Mouse (Mus musculus): Measurements from ENCODE around the gene Spocd1. TPM values are rescaled to one million over a fixed set of nuclear protein-coding genes. Genes with fewer than 3 reads are reported as not detected.
"Not testable (repeated sequence)": the region's sequence is repeated elsewhere in the genome, so short reads cannot be mapped to it uniquely, and the experiment has no call there.

Spocd1 gene
- 0.22 and 0.35 TPM in 2 replicates for polyA plus RNA-seq (2015; fragmentation: Nextera tagmentation; extraction: Ambion mirVana)

DNA sequence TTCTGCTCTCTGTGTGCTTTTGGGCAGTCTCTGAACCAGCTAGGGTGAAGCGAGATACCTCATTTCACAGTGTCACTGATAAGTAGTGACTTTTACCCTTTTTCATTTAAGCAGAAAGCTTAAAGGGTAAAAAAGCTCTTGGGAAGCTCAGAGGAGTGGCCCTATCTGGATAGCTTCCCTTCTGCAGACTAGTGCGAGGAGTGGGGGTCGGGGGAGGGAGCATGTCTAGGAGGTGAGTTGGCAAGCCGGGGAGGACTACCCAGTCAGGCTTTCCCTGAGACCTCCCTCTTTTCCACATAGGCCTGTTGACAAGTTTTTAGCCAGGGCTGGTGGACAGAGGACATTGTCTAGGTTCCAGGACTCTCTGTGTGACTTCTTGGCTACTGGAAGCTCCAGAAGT is at the start of gene Spocd1:
Spocd1 (plus strand) TSS at position 301 of the 400 bp plus-strand sequence.
- 40% methylated on average over 4 of the region's 4 CpGs for WGBS
- Histone ChIP-seq H3K4me1 (ENCODE audit: control insufficient read depth, insufficient read depth, low read length) (peaks cover 23% of the 10 kb centered on the region), H3K9ac (ENCODE audit: low read length) (peak within 1 kb of the TSS; percentile 39), H3K4me3 (ENCODE audit: low read length) (peak within 1 kb of the TSS; percentile 32), H3K9me3 (replicated peaks; ENCODE audit: control insufficient read depth, low read length) (no peaks in the 10 kb centered on the region), H3K27me3 (ENCODE audit: control insufficient read depth, insufficient read depth, low read length) (no peaks in the 10 kb centered on the region), H3K27ac (ENCODE audit: low read length) (no peak within 1 kb of the TSS), H3K36me3 (ENCODE audit: control insufficient read depth, insufficient read depth) (no peaks in the 10 kb centered on the region), H3K4me2 (ENCODE audit: low read depth, low read length) (peak within 1 kb of the TSS; percentile 61)
- no peak for ATAC-seq (replicated peaks; ENCODE audit: extremely low read depth, insufficient read depth, low FRiP score)

- H3K27ac ChIP-seq (ENCODE audit: low read length): no peak overlapping the region
- H3K27me3 ChIP-seq (ENCODE audit: control insufficient read depth, insufficient read depth, low read length): no peaks in the 10 kb centered on the region
- no peak overlapping the region for H3K4me3 ChIP-seq (ENCODE audit: low read length)
- WGBS: 69% methylated on average over 7 of the region's 7 CpGs
- H3K9me3 ChIP-seq (replicated peaks; ENCODE audit: control insufficient read depth, low read length): no peaks in the 10 kb centered on the region
- no peak for ATAC-seq (replicated peaks; ENCODE audit: extremely low read depth, insufficient read depth, low FRiP score)
- no peak overlapping the region for H3K4me2 ChIP-seq (ENCODE audit: low read depth, low read length)
- H3K4me1 ChIP-seq (ENCODE audit: control insufficient read depth, insufficient read depth, low read length): peaks cover 31% of the 10 kb centered on the region
- no peaks in the 10 kb centered on the region for H3K36me3 ChIP-seq (ENCODE audit: control insufficient read depth, insufficient read depth)
- no peak overlapping the region for H3K9ac ChIP-seq (ENCODE audit: low read length)
Observed at GRCm38 (mm10) chr4:129880615-129881014, 48.4 kb upstream of the Spocd1 start.

DNA sequence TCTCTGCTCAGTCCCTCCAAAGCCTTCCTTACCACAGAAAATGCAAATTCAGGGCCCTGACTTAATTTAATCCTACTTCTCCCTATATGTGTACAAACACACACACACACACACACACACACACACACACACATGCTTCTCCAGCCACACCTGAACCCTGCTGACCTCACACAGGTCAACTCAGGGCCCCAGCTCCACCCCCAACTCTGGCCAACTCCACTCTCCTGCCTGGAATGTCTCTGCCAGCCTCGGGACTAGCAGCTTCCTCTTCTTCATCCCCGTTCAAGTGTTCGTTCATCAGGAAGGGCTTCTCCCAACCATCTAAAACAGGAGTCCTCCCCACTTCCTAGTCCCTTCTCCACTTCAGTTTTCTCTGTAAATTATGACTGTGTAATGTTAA is 47.4 kb upstream of the Spocd1 start:
- 13% methylated on average over 3 of the region's 3 CpGs for WGBS
- H3K9me3 ChIP-seq (replicated peaks; ENCODE audit: control insufficient read depth, low read length): no peaks in the 10 kb centered on the region
- no peak for ATAC-seq (replicated peaks; ENCODE audit: extremely low read depth, insufficient read depth, low FRiP score)
- no peak overlapping the region for H3K4me3 ChIP-seq (ENCODE audit: low read length)
- 0 out of 2 replicates have a peak overlapping the region, but pooled peaks have one; percentile 30 for H3K9ac ChIP-seq (ENCODE audit: low read length)
- H3K27ac ChIP-seq (ENCODE audit: low read length): peak overlapping the region; percentile 87
- no peaks in the 10 kb centered on the region for H3K27me3 ChIP-seq (ENCODE audit: control insufficient read depth, insufficient read depth, low read length)
- H3K4me1 ChIP-seq (ENCODE audit: control insufficient read depth, insufficient read depth, low read length): peaks cover 30% of the 10 kb centered on the region
- no peak overlapping the region for H3K4me2 ChIP-seq (ENCODE audit: low read depth, low read length)
- H3K36me3 ChIP-seq (ENCODE audit: control insufficient read depth, insufficient read depth): no peaks in the 10 kb centered on the region

DNA sequence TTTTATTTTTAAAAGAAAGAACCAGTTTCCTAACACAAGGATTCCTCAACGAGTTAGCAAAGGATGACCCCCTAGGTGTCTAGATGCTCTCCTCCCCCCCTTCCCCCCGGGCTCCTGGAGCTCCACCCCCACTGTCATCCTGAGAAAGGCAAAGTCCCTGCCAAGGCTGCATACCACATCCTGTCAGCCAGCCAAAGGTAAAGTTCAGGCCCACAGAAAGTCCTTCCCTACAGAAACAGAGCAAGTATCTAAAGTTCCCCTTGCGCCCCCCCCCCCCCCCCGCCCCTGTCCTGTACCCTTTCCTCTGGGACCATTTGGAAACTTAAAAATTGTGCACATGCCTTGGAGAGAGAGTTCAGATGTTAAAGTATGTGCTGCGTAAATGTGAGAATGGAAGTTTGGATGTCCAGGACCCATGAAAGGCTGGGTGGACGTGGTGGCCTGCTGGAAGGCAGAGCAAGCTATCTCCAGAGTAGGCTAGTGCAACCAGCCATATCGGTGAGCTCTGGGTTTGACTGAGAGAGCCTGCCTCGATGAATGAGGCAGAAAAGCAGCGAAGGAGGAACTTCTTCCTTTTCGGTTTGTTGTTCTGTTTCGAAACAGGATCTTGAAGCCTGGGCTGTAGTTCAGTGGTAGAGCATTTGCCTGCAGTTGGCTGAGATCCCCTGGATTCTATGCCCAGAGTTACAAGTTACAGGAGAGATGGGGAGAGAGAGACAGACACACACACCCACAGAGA is 46.3 kb upstream of the Spocd1 start:
- peak; percentile 85 for ATAC-seq (replicated peaks; ENCODE audit: extremely low read depth, insufficient read depth, low FRiP score)

GRCm38 (mm10) chr4:129884041-129884930 is 44.8 kb upstream of the Spocd1 start:
- no peaks in the 10 kb centered on the region for H3K9me3 ChIP-seq (replicated peaks; ENCODE audit: control insufficient read depth, low read length)
- peaks cover 19% of the 10 kb centered on the region for H3K4me1 ChIP-seq (ENCODE audit: control insufficient read depth, insufficient read depth, low read length)
- H3K27me3 ChIP-seq (ENCODE audit: control insufficient read depth, insufficient read depth, low read length): no peaks in the 10 kb centered on the region
- H3K27ac ChIP-seq (ENCODE audit: low read length): no peak overlapping the region
- no peak overlapping the region for H3K4me3 ChIP-seq (ENCODE audit: low read length)
- no peaks in the 10 kb centered on the region for H3K36me3 ChIP-seq (ENCODE audit: control insufficient read depth, insufficient read depth)
- ATAC-seq (replicated peaks; ENCODE audit: extremely low read depth, insufficient read depth, low FRiP score): no peak
- WGBS: 75% methylated on average over 12 of the region's 12 CpGs
- H3K4me2 ChIP-seq (ENCODE audit: low read depth, low read length): no peak overlapping the region
- H3K9ac ChIP-seq (ENCODE audit: low read length): no peak overlapping the region

More for the DNA sequence above, 46.3 kb upstream of the Spocd1 start:
- H3K27ac ChIP-seq (ENCODE audit: low read length): peak overlapping the region; percentile 87
- H3K9me3 ChIP-seq (replicated peaks; ENCODE audit: control insufficient read depth, low read length): no peaks in the 10 kb centered on the region
- 29% methylated on average over 11 of the region's 11 CpGs for WGBS
- H3K4me1 ChIP-seq (ENCODE audit: control insufficient read depth, insufficient read depth, low read length): peaks cover 21% of the 10 kb centered on the region
- peak overlapping the region; percentile 50 for H3K4me2 ChIP-seq (ENCODE audit: low read depth, low read length)
- H3K36me3 ChIP-seq (ENCODE audit: control insufficient read depth, insufficient read depth): no peaks in the 10 kb centered on the region
- H3K9ac ChIP-seq (ENCODE audit: low read length): peak overlapping the region; percentile 63
- peak overlapping the region; percentile 21 for H3K4me3 ChIP-seq (ENCODE audit: low read length)
- no peaks in the 10 kb centered on the region for H3K27me3 ChIP-seq (ENCODE audit: control insufficient read depth, insufficient read depth, low read length)

GRCm38 (mm10) chr4:129889661-129890060 is 39.4 kb upstream of the Spocd1 start:
- H3K27ac ChIP-seq (ENCODE audit: low read length): no peak overlapping the region
- no peaks in the 10 kb centered on the region for H3K4me1 ChIP-seq (ENCODE audit: control insufficient read depth, insufficient read depth, low read length)
- H3K4me3 ChIP-seq (ENCODE audit: low read length): no peak overlapping the region
- H3K9me3 ChIP-seq (replicated peaks; ENCODE audit: control insufficient read depth, low read length): no peaks in the 10 kb centered on the region
- ATAC-seq (replicated peaks; ENCODE audit: extremely low read depth, insufficient read depth, low FRiP score): no peak
- no peak overlapping the region for H3K9ac ChIP-seq (ENCODE audit: low read length)
- no peaks in the 10 kb centered on the region for H3K27me3 ChIP-seq (ENCODE audit: control insufficient read depth, insufficient read depth, low read length)
- no peaks in the 10 kb centered on the region for H3K36me3 ChIP-seq (ENCODE audit: control insufficient read depth, insufficient read depth)
- no peak overlapping the region for H3K4me2 ChIP-seq (ENCODE audit: low read depth, low read length)
- 80% methylated on average over 10 of the region's 10 CpGs for WGBS

GRCm38 (mm10) chr4:129890094-129890493 is 39.0 kb upstream of the Spocd1 start:
- Histone ChIP-seq H3K9me3 (replicated peaks; ENCODE audit: control insufficient read depth, low read length) (no peaks in the 10 kb centered on the region), H3K27me3 (ENCODE audit: control insufficient read depth, insufficient read depth, low read length) (no peaks in the 10 kb centered on the region), H3K27ac (ENCODE audit: low read length) (no peak overlapping the region), H3K9ac (ENCODE audit: low read length) (no peak overlapping the region), H3K4me3 (ENCODE audit: low read length) (no peak overlapping the region), H3K4me1 (ENCODE audit: control insufficient read depth, insufficient read depth, low read length) (no peaks in the 10 kb centered on the region), H3K36me3 (ENCODE audit: control insufficient read depth, insufficient read depth) (no peaks in the 10 kb centered on the region), H3K4me2 (ENCODE audit: low read depth, low read length) (no peak overlapping the region)
- WGBS: 80% methylated on average over 7 of the region's 7 CpGs
- no peak for ATAC-seq (replicated peaks; ENCODE audit: extremely low read depth, insufficient read depth, low FRiP score)

- 88% methylated on average over 3 of the region's 3 CpGs for WGBS
- Histone ChIP-seq H3K9me3 (replicated peaks; ENCODE audit: control insufficient read depth, low read length) (no peaks in the 10 kb centered on the region), H3K27me3 (ENCODE audit: control insufficient read depth, insufficient read depth, low read length) (no peaks in the 10 kb centered on the region), H3K4me3 (ENCODE audit: low read length) (no peak overlapping the region), H3K9ac (ENCODE audit: low read length) (no peak overlapping the region), H3K36me3 (ENCODE audit: control insufficient read depth, insufficient read depth) (no peaks in the 10 kb centered on the region), H3K27ac (ENCODE audit: low read length) (no peak overlapping the region), H3K4me1 (ENCODE audit: control insufficient read depth, insufficient read depth, low read length) (no peaks in the 10 kb centered on the region), H3K4me2 (ENCODE audit: low read depth, low read length) (no peak overlapping the region)
- ATAC-seq (replicated peaks; ENCODE audit: extremely low read depth, insufficient read depth, low FRiP score): no peak
Observed at GRCm38 (mm10) chr4:129894861-129895260, 34.2 kb upstream of the Spocd1 start.

GRCm38 (mm10) chr4:129898815-129899214 is 30.2 kb upstream of the Spocd1 start:
- not testable (repeated sequence) for H3K36me3 ChIP-seq (ENCODE audit: control insufficient read depth, insufficient read depth); H3K9me3 ChIP-seq (replicated peaks; ENCODE audit: control insufficient read depth, low read length); H3K4me3 ChIP-seq (ENCODE audit: low read length); H3K27ac ChIP-seq (ENCODE audit: low read length); H3K9ac ChIP-seq (ENCODE audit: low read length); ATAC-seq (replicated peaks; ENCODE audit: extremely low read depth, insufficient read depth, low FRiP score); H3K4me2 ChIP-seq (ENCODE audit: low read depth, low read length); H3K27me3 ChIP-seq (ENCODE audit: control insufficient read depth, insufficient read depth, low read length)
- 94% methylated on average over 18 of the region's 18 CpGs for WGBS
- peaks cover 14% of the 10 kb centered on the region; the same call in 1 of the 2 replicates for H3K4me1 ChIP-seq (ENCODE audit: control insufficient read depth, insufficient read depth, low read length)
